Mouse (Mus musculus): ENCODE data around the gene Myoz1. TPM values are rescaled to one million over a fixed set of nuclear protein-coding genes. Genes with fewer than 3 reads are reported as not detected.
"Not testable (repeated sequence)": the region's sequence is repeated elsewhere in the genome, so short reads cannot be mapped to it uniquely, and the experiment has no call there.

Myoz1 gene
- total and polyA plus RNA-seq, 2 experiments from 2014 or later: 11.5 to 17.7 TPM

DNA sequence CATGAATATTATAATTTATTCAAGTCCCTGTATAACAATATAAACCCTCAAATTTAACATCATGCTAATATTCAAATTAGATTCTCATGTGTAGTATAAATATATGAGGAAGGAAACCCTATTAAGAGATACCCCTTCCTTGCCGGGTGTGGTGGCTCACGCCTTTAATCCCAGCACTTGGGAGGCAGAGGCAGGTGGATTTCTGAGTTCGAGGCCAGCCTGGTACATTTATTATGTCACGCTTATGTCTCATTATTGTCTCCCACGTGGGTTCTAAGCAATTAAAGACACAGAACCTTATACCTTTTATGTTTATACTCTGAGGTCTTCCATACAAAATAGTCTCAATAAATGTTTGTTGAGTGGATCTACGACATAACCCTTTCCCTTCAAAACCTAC is 17.6 kb downstream of the Myoz1 start:
- TF ChIP-seq CTCF (IDR thresholded peaks at IDR 0.05; ENCODE audit: low read depth): no peak
- no peak for TF ChIP-seq EP300 (IDR thresholded peaks at IDR 0.05; ENCODE audit: low read depth)
- no peak overlapping the region for H3K4me3 ChIP-seq (ENCODE audit: low read depth, low read length)
- DNase-seq (ENCODE audit: low spot score) (no peak), ATAC-seq (ENCODE audit: insufficient read depth, low read depth) (no peak)
- H3K9me3 ChIP-seq (replicated peaks; ENCODE audit: control insufficient read depth, low read length): no peaks in the 10 kb centered on the region
- no peak overlapping the region for H3K4me2 ChIP-seq (ENCODE audit: low read depth, low read length)
- no peak overlapping the region for H3K27ac ChIP-seq (ENCODE audit: low read depth)
- no peaks in the 10 kb centered on the region for H3K36me3 ChIP-seq (replicated peaks; ENCODE audit: control insufficient read depth, insufficient read depth, low read length)
- 91% methylated on average over 6 of the region's 6 CpGs for WGBS
- peaks cover 14% of the 10 kb centered on the region for H3K4me1 ChIP-seq (ENCODE audit: control insufficient read depth, insufficient read depth)
- no peak overlapping the region for H3K9ac ChIP-seq (replicated peaks; ENCODE audit: low read depth, low read length)
- H3K27me3 ChIP-seq (ENCODE audit: control insufficient read depth, insufficient read depth, low read length): no peaks in the 10 kb centered on the region

DNA sequence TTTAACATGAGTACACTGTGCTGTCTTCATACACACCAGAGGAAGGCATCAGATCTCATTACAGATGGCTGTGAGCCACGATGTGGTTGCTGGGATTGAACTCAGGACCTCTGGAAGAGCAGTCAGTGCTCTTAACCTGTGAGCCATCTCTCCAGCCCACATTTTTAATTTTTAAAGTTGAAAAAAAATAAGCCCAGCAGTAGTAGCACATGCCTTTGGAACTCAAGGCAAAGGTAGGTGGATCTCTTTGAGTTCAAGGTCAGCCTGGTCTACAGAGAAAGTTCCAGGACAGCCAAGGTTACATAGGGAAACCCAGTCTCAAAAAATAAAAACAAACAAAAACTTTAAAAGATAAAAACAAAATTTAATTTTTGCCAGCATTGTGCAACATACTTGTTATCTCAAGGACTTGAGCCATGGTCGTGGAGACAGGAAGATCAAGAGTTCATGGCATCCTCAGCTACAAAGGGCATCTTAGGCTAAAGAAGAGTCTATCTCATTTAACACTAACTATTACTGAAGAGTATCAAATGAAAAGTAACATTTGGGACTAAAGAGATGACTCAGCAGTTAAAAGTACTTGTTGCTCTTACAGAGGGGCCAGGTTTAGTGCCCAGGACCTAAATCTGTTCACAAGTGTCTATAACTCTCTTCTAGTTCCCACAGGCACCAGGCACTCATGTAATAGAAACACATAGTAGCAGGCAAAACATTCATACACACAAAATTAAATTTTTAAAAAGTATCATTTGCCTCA is 18.3 kb downstream of the Myoz1 start:
- WGBS: 62% methylated on average over 2 of the region's 2 CpGs

DNA sequence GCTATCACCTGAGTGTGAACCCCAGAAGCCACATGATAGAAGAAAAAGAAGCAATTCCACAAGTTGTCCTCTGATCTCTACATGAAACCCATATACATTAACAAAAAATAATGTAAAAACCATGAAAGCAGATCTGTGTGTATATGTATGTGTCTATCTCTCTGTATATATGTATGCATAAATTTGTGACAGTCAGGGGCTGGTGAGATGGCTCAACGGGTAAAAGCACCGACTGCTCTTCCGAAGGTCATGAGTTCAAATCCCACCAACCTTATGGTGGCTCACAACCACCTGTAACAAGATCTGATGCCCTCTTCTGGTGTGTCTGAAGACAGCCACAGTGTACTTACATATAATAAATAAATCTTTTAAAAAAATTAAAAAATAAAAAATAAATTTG is 19.4 kb downstream of the Myoz1 start:
- not testable (repeated sequence) for H3K36me3 ChIP-seq (replicated peaks; ENCODE audit: control insufficient read depth, insufficient read depth, low read length); H3K27ac ChIP-seq (ENCODE audit: low read depth); H3K4me2 ChIP-seq (ENCODE audit: low read depth, low read length); ATAC-seq (ENCODE audit: insufficient read depth, low read depth); H3K9ac ChIP-seq (replicated peaks; ENCODE audit: low read depth, low read length); DNase-seq (ENCODE audit: low spot score); H3K27me3 ChIP-seq (ENCODE audit: control insufficient read depth, insufficient read depth, low read length); H3K9me3 ChIP-seq (replicated peaks; ENCODE audit: control insufficient read depth, low read length); H3K4me3 ChIP-seq (ENCODE audit: low read depth, low read length)
- peaks cover 11% of the 10 kb centered on the region for H3K4me1 ChIP-seq (ENCODE audit: control insufficient read depth, insufficient read depth)
- WGBS: 97% methylated on average over 3 of the region's 3 CpGs

More for the DNA sequence above, 18.3 kb downstream of the Myoz1 start:
- TF ChIP-seq EP300 (IDR thresholded peaks at IDR 0.05; ENCODE audit: low read depth) (no peak), CTCF (IDR thresholded peaks at IDR 0.05; ENCODE audit: low read depth) (no peak)
- H3K4me2 ChIP-seq (ENCODE audit: low read depth, low read length): no peak overlapping the region
- H3K4me1 ChIP-seq (ENCODE audit: control insufficient read depth, insufficient read depth): peaks cover 14% of the 10 kb centered on the region
- DNase-seq (ENCODE audit: low spot score) (no peak), ATAC-seq (ENCODE audit: insufficient read depth, low read depth) (no peak)
- H3K4me3 ChIP-seq (ENCODE audit: low read depth, low read length): no peak overlapping the region
- H3K36me3 ChIP-seq (replicated peaks; ENCODE audit: control insufficient read depth, insufficient read depth, low read length): no peaks in the 10 kb centered on the region
- H3K27ac ChIP-seq (ENCODE audit: low read depth): no peak overlapping the region
- no peaks in the 10 kb centered on the region for H3K27me3 ChIP-seq (ENCODE audit: control insufficient read depth, insufficient read depth, low read length)
- no peaks in the 10 kb centered on the region for H3K9me3 ChIP-seq (replicated peaks; ENCODE audit: control insufficient read depth, low read length)
- no peak overlapping the region for H3K9ac ChIP-seq (replicated peaks; ENCODE audit: low read depth, low read length)

DNA sequence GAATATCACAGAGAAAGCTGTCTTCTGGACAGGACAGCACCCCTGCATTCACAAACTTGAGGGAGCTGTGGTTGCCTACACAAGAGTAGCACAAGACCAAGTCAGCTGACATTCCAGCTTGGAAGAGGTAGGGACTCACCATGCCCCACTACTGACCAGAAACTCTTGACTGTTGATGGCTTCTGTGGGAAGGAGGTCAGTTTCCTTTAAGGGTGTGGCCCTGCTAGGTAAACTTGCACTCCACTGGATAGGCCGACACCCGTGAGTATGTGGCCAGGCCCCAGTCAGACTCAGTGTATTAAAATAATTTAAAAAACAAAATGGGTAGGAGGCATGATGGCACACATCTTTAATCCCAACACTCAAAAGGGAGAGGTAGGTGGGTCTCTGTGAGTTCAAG is 20.8 kb downstream of the Myoz1 start:
- H3K4me3 ChIP-seq (ENCODE audit: low read depth, low read length): no peak overlapping the region
- peaks cover 7% of the 10 kb centered on the region for H3K4me1 ChIP-seq (ENCODE audit: control insufficient read depth, insufficient read depth)
- H3K9ac ChIP-seq (replicated peaks; ENCODE audit: low read depth, low read length): no peak overlapping the region
- H3K36me3 ChIP-seq (replicated peaks; ENCODE audit: control insufficient read depth, insufficient read depth, low read length): no peaks in the 10 kb centered on the region
- no peaks in the 10 kb centered on the region for H3K9me3 ChIP-seq (replicated peaks; ENCODE audit: control insufficient read depth, low read length)
- no peak for ATAC-seq (ENCODE audit: insufficient read depth, low read depth)
- no peak for TF ChIP-seq CTCF (IDR thresholded peaks at IDR 0.05; ENCODE audit: low read depth)
- TF ChIP-seq EP300 (IDR thresholded peaks at IDR 0.05; ENCODE audit: low read depth): no peak
- DNase-seq (ENCODE audit: low spot score): no peak
- H3K27me3 ChIP-seq (ENCODE audit: control insufficient read depth, insufficient read depth, low read length): no peaks in the 10 kb centered on the region
- 87% methylated on average over 2 of the region's 2 CpGs for WGBS
- H3K27ac ChIP-seq (ENCODE audit: low read depth): no peak overlapping the region
- H3K4me2 ChIP-seq (ENCODE audit: low read depth, low read length): no peak overlapping the region

DNA sequence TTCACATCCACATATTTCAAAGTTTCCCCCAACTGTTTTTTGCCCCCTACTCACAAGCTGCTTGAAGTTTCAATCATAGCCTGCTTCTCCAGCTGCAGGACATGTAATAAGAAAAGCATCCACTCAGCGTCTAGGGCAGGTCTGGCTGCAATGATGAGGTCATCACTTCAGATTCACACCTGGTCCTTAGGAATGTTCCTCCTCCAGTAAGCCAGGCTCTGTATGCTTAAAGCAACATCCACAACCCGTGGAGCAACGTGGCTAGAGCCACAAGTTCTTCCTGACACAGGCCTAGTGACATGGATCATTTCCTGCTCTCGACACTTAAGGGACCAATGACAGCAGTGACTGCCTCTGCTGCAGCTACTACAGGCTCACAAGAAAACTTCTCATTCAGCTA is 25.1 kb downstream of the Myoz1 start:
- no peak overlapping the region for H3K9ac ChIP-seq (replicated peaks; ENCODE audit: low read depth, low read length)
- no peak overlapping the region for H3K4me3 ChIP-seq (ENCODE audit: low read depth, low read length)
- H3K9me3 ChIP-seq (replicated peaks; ENCODE audit: control insufficient read depth, low read length): no peaks in the 10 kb centered on the region
- DNase-seq (ENCODE audit: low spot score) (no peak), ATAC-seq (ENCODE audit: insufficient read depth, low read depth) (no peak)
- no peaks in the 10 kb centered on the region for H3K36me3 ChIP-seq (replicated peaks; ENCODE audit: control insufficient read depth, insufficient read depth, low read length)
- no peak overlapping the region for H3K4me2 ChIP-seq (ENCODE audit: low read depth, low read length)
- no peaks in the 10 kb centered on the region for H3K4me1 ChIP-seq (ENCODE audit: control insufficient read depth, insufficient read depth)
- no peak for TF ChIP-seq EP300 (IDR thresholded peaks at IDR 0.05; ENCODE audit: low read depth)
- no peak for TF ChIP-seq CTCF (IDR thresholded peaks at IDR 0.05; ENCODE audit: low read depth)
- WGBS: 17% methylated on average over 4 of the region's 4 CpGs
- H3K27ac ChIP-seq (ENCODE audit: low read depth): no peak overlapping the region
- no peaks in the 10 kb centered on the region for H3K27me3 ChIP-seq (ENCODE audit: control insufficient read depth, insufficient read depth, low read length)

DNA sequence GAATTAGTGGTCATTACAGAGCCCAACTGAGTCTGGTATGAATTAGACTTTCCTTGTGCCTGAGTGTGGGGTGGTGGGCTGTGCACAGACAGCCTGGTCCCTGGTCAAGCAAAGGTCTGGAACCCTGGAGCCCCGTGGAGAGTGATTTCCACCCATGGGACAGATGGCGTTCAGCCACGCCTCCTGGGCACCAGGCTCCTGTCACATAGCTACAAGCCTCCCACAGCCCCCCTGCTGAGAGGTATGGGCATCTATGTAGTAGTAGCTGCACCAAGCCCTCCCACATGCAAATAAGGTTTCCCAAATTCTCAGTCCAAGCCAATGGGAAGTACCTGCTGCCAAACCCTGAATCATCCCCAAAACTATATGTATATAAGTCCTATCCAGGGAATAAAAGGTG is 29.4 kb downstream of the Myoz1 start:
- DNase-seq (ENCODE audit: low spot score): no peak
- no peak overlapping the region for H3K9ac ChIP-seq (replicated peaks; ENCODE audit: low read depth, low read length)
- H3K36me3 ChIP-seq (replicated peaks; ENCODE audit: control insufficient read depth, insufficient read depth, low read length): no peaks in the 10 kb centered on the region
- H3K27me3 ChIP-seq (ENCODE audit: control insufficient read depth, insufficient read depth, low read length): no peaks in the 10 kb centered on the region
- H3K9me3 ChIP-seq (replicated peaks; ENCODE audit: control insufficient read depth, low read length): no peaks in the 10 kb centered on the region
- no peaks in the 10 kb centered on the region for H3K4me1 ChIP-seq (ENCODE audit: control insufficient read depth, insufficient read depth)
- WGBS: 67% methylated on average over 3 of the region's 3 CpGs
- H3K4me2 ChIP-seq (ENCODE audit: low read depth, low read length): no peak overlapping the region
- H3K27ac ChIP-seq (ENCODE audit: low read depth): 0 out of 2 replicates have a peak overlapping the region, but pooled peaks have one; percentile 9
- no peak overlapping the region for H3K4me3 ChIP-seq (ENCODE audit: low read depth, low read length)
- ATAC-seq (ENCODE audit: insufficient read depth, low read depth): 0 out of 2 replicates have a peak, but pooled peaks have one; percentile 30
- TF ChIP-seq CTCF (IDR thresholded peaks at IDR 0.05; ENCODE audit: low read depth) (no peak), EP300 (IDR thresholded peaks at IDR 0.05; ENCODE audit: low read depth) (no peak)
